Mouse (Mus musculus) embryonic stem cell, embryonic (primary cell): ENCODE data around the gene Zfp324.

Experiments used
- CTCF ChIA-PET, 4 experiments: fragments of 300-600 bp in 2 of 4; fragments of 350-600 bp in 2 of 4; sonication (Branson Sonifier 250); formaldehyde crosslinking; loops; one replicate each; lab custom pipeline; 2022; ENCODE audit warnings: inconsistent platforms in 2 of 4; lab: Charles Lee
- POLR2A ChIA-PET, 4 experiments: fragments of 300-600 bp in 2 of 4; fragments of 350-600 bp in 2 of 4; sonication (Branson Sonifier 250); formaldehyde crosslinking; loops; one replicate each; lab custom pipeline; 2022; ENCODE audit warnings: antibody characterized with exemption in 4 of 4, inconsistent platforms in 1 of 4; lab: Charles Lee

Zfp324 gene

GRCm38 (mm10) chr7:12986906-12987305, 21.3 kb downstream of the Zfp324 start:
- ChIA-PET CTCF (interaction anchor here in 1 of 4 experiments (1.0 kb wide), 1 partner anchor 16 kb away, joined by 3 read pairs; no protein-coding TSS in a partner anchor), POLR2A (interaction anchor here in 3 of 4 experiments (0.6 to 6.1 kb wide), 12 partner anchors 8 to 64 kb away, joined by 3 to 44 read pairs (median 5); partner anchors contain the start of genes Zfp446 (in 3 of the 3) and Rps5 (in 1 of the 3))

DNA sequence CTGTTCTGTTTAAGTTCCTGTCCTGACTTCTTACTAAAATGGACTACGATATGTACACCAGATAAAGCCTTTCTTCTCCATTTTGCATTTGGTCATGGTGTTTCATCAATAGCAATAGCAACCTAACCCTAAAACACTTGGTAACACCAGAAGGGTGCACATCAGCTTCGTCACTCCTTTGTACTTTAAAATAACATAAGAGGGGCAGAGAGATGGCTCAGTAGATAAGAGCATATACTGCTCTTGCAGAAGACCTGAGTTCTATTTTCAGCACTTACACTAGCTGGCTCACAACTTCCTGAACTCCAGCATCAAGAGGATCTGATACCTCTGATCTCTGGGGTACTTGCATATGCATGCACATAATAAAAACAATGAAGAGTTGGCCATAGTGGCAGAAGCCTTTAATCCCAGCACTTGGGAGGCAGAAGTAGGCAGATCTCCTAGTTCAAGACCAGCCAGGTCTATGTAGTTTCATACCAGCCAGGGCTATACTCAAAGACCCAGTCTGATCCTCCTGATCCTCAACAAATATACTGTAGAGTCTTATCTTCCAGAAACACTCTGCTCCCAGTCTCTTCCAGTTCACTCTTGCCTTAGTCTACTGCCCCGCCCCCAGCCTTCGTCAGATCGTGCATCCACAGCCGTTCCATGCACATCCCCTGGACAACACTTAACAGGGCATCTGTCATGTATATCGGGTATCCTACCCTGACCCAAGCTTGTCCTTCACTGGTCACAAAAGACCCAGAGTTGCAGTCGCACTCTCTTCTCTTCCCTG, 22.0 kb downstream of the Zfp324 start:
- ChIA-PET CTCF (interaction anchor here in 2 of 4 experiments (1.0 to 1.4 kb wide), 2 partner anchors 10 to 16 kb away, joined by 3 to 5 read pairs; partner anchors contain the start of gene Zfp446 (in 1 of the 2)), POLR2A (interaction anchor here (0.6 to 6.1 kb wide), 19 partner anchors 9 to 65 kb away, joined by 3 to 44 read pairs (median 4); partner anchors contain the start of genes Zfp446 (in 3 of the 4), Rnf225 (in 1 of the 4) and Rps5 (in 1 of the 4))

- POLR2A ChIA-PET = interaction anchor here in 2 of 4 experiments (0.6 to 2.3 kb wide), 11 partner anchors 10 to 125 kb away, joined by 3 to 19 read pairs (median 7); partner anchors contain the start of genes Rps5 (in 2 of the 2) and Zfp446 (in 1 of the 2)
- CTCF ChIA-PET = interaction anchor here in 1 of 4 experiments (0.7 to 1.5 kb wide), 3 partner anchors 12 to 14 kb away, joined by 3 to 4 read pairs (median 3); no protein-coding TSS in a partner anchor
Observed at GRCm38 (mm10) chr7:12992222-12992621, 26.6 kb downstream of the Zfp324 start.

DNA sequence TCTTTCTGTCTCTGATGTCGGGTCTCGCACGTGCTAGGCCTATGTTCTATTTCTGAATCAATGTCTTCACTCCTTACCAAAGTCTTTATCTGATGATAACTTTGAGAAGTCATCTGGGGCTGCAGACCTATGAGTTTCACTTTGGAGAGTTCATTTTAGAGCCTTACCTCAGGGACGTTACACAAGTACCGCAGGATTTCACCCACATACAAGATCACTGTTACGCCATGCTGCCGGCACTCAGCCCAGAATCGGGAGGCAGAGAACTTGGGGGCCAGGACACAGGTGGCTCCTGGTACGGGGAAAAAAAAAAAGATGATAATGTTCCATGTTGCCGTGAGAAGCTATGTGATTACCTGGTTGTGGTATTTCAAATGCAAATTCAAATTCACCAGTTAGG, 27.5 kb downstream of the Zfp324 start:
- CTCF ChIA-PET = interaction anchor here in 3 of 4 experiments (0.6 to 1.1 kb wide), 5 partner anchors 9 to 84 kb away, joined by 3 to 8 read pairs (median 4); partner anchors contain the start of gene Zbtb45 (in 1 of the 3)
- POLR2A ChIA-PET = interaction anchor here in 2 of 4 experiments (0.6 to 2.3 kb wide), 16 partner anchors 10 to 71 kb away, joined by 3 to 19 read pairs (median 5); partner anchors contain the start of genes Rps5 (in 2 of the 2) and Zfp446 (in 2 of the 2)

DNA sequence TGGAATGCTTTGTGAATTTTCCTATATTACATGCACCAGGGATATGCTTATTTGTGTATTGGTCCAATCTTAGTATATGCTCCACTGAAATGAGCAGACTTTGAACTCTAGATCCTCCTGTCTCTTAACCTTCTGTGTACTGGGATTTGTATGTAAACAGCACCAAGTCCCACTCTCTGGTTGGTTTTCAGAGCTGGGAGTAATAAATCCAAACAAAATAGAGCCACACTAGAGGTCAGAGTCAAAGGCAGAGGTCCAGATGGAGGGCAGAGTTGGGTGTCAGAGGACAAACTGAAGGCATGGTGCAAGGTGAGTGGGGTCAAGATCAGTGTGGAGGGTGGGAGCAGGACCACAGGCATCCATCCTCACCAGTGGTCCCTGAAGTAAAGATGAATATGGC, 30.2 kb downstream of the Zfp324 start:
- ChIA-PET POLR2A (interaction anchor here in 3 of 4 experiments (0.6 to 3.5 kb wide), 15 partner anchors 10 to 74 kb away, joined by 3 to 26 read pairs (median 7); partner anchors contain the start of genes Zbtb45 (in 3 of the 3), Rnf225 (in 1 of the 3), Rps5 (in 1 of the 3) and Zfp446 (in 1 of the 3)), CTCF (interaction anchor here in 2 of 4 experiments (0.6 to 3.1 kb wide), 2 partner anchors 8 to 10 kb away, joined by 7 to 15 read pairs; no protein-coding TSS in a partner anchor)

DNA sequence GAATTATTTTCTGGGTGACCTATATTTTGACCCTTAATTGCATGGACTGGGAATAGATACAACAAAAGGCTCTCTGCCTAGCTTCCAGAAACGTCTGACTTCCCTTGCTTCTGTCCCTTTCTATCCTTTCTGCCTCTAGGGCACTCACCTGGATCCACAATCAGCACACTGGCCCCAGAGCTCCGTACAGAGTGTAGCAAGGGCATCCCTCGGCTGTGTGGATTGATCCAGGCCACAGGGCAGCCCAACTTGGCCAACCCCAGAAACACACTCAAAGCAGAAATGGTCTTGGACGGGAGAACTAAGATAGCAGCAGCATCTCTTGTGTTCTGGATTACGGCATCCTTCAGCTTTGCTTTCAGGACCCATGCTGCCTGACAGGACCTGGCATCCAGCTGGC, 31.6 kb downstream of the Zfp324 start:
- ChIA-PET CTCF (interaction anchor here in 3 of 4 experiments (0.6 to 3.1 kb wide), 6 partner anchors 9 to 96 kb away, joined by 3 to 15 read pairs (median 3); partner anchors contain the start of gene Zbtb45 (in 2 of the 3)), POLR2A (interaction anchor here in 3 of 4 experiments (0.6 to 3.5 kb wide), 33 partner anchors 9 to 116 kb away, joined by 3 to 26 read pairs (median 5); partner anchors contain the start of genes Rps5 (in 2 of the 3), Zbtb45 (in 2 of the 3), Zfp446 (in 2 of the 3) and Rnf225 (in 1 of the 3))

DNA sequence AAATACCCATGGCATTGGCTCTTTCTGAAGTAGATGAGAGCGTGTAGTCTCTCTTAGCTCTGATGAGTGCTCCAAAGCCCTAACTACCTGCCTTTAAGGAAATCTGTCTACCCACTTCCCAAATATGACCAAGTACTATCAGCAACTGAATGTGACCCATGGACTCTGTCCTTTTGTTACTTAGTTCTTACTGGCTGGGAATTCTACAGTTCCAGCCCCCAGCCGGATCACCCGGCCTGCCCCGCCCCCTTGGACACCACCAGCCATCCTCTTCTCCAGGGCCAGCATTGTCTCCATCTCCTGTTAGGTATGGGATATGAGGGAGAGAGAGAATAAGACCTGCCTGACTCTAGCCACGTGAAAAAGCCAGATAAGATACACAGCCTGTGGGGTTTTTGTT, 32.4 kb downstream of the Zfp324 start, which contains the start of gene Slc27a5:
TSS of gene Slc27a5 (minus strand) at position 140 of the 400 bp plus-strand sequence.
- CTCF ChIA-PET = interaction anchor here in 2 of 4 experiments (0.6 to 3.1 kb wide), 5 partner anchors 8 to 97 kb away, joined by 3 to 15 read pairs (median 3); partner anchors contain the start of gene Zbtb45 (in 1 of the 2)
- POLR2A ChIA-PET = interaction anchor here in 3 of 4 experiments (0.8 to 3.5 kb wide), 28 partner anchors 8 to 117 kb away, joined by 3 to 26 read pairs (median 5); partner anchors contain the start of genes Zbtb45 (in 2 of the 3), Zfp446 (in 2 of the 3), Rnf225 (in 1 of the 3) and Rps5 (in 1 of the 3)

DNA sequence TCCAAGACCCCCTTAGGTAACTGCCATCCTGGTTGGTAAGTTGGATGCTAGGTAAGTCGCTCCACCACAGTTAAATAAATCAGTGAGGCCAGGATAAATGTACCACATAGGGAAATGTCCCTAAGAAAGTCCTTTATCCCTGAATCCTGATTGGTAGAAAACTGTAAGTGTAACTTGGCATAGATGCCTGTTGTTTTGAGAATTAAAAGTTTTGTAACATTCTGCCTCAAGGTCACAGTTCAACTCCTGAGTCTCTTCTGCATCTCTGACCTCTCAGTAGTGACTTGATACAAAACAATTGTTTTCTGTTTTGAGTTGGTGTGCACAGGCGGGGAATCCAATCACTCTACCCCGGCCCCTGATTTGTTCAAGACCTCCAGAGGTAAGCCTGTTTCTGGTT, 33.2 kb downstream of the Zfp324 start, which contains the start of gene Trim28:
TSS of gene Trim28 (plus strand) at position 264 of the 400 bp plus-strand sequence.
- ChIA-PET CTCF (interaction anchor here in 1 of 4 experiments (0.6 kb wide), 1 partner anchor 48 kb away, joined by 4 read pairs; no protein-coding TSS in a partner anchor), POLR2A (interaction anchor here in 3 of 4 experiments (0.9 to 2.9 kb wide), 9 partner anchors 11 to 76 kb away, joined by 3 to 10 read pairs (median 7); partner anchors contain the start of genes Zbtb45 (in 1 of the 3) and Zfp446 (in 1 of the 3))

DNA sequence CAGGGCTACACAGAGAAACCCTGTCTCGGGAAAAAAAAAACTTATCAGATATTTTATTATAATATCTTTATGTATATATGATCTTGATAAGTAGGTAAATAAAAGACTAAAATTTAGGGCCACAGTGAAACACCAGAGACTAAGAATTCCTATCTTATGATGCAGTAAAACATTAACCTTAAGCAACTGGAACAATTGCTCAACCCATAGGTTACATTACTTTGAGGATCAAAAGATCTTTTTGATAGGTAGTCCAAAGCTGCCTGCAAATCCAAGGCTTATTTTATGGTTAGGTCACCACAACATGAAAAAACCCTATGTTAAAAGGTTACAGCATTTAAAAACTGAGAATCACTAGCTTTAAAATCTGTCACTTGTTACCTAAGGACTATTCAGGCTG, 35.9 kb downstream of the Zfp324 start:
- POLR2A ChIA-PET = interaction anchor here in 2 of 4 experiments (0.8 to 2.5 kb wide), 12 partner anchors 9 to 80 kb away, joined by 3 to 11 read pairs (median 3); partner anchors contain the start of genes Rnf225 (in 1 of the 2), Rps5 (in 1 of the 2), Zbtb45 (in 1 of the 2) and Zfp324 (in 1 of the 2)
- CTCF ChIA-PET = interaction anchor here in 1 of 4 experiments (1.0 kb wide), 1 partner anchor 9 kb away, joined by 3 read pairs; no protein-coding TSS in a partner anchor

GRCm38 (mm10) chr7:13003380-13003779, 37.7 kb downstream of the Zfp324 start:
- CTCF ChIA-PET = interaction anchor here in 3 of 4 experiments (0.6 to 1.5 kb wide), 5 partner anchors 8 to 25 kb away, joined by 3 to 7 read pairs (median 3); partner anchors contain the start of gene Zfp446 (in 1 of the 3)
- POLR2A ChIA-PET = interaction anchor here in 2 of 4 experiments (0.7 to 6.8 kb wide), 10 partner anchors 10 to 99 kb away, joined by 3 to 171 read pairs (median 4); partner anchors contain the start of genes Rps5 (in 2 of the 2), Chmp2a (in 1 of the 2), Ube2m (in 1 of the 2) and Zfp446 (in 1 of the 2)

GRCm38 (mm10) chr7:13006011-13006410, 40.4 kb downstream of the Zfp324 start:
- ChIA-PET POLR2A (interaction anchor here (0.6 to 6.8 kb wide), 79 partner anchors 8 to 171 kb away, joined by 3 to 171 read pairs (median 5); partner anchors contain the start of genes Chmp2a (in 3 of the 4), Rps5 (in 3 of the 4), Ube2m (in 3 of the 4) and Zfp446 (in 3 of the 4)), CTCF (interaction anchor here in 3 of 4 experiments (0.5 to 3.3 kb wide), 14 partner anchors 8 to 132 kb away, joined by 3 to 15 read pairs (median 5); partner anchors contain the start of genes Zfp446 (in 2 of the 3) and Slc27a5 (in 1 of the 3))

- ChIA-PET CTCF (interaction anchor here in 3 of 4 experiments (0.5 to 3.3 kb wide), 15 partner anchors 7 to 132 kb away, joined by 3 to 15 read pairs (median 5); partner anchors contain the start of genes Zfp446 (in 2 of the 3), Rps5 (in 1 of the 3) and Slc27a5 (in 1 of the 3)), POLR2A (interaction anchor here (0.8 to 6.8 kb wide), 78 partner anchors 8 to 172 kb away, joined by 3 to 171 read pairs (median 5); partner anchors contain the start of genes Chmp2a (in 3 of the 4), Rps5 (in 3 of the 4), Ube2m (in 3 of the 4) and Zfp446 (in 3 of the 4))
Observed at GRCm38 (mm10) chr7:13006531-13006930, 40.9 kb downstream of the Zfp324 start.

DNA sequence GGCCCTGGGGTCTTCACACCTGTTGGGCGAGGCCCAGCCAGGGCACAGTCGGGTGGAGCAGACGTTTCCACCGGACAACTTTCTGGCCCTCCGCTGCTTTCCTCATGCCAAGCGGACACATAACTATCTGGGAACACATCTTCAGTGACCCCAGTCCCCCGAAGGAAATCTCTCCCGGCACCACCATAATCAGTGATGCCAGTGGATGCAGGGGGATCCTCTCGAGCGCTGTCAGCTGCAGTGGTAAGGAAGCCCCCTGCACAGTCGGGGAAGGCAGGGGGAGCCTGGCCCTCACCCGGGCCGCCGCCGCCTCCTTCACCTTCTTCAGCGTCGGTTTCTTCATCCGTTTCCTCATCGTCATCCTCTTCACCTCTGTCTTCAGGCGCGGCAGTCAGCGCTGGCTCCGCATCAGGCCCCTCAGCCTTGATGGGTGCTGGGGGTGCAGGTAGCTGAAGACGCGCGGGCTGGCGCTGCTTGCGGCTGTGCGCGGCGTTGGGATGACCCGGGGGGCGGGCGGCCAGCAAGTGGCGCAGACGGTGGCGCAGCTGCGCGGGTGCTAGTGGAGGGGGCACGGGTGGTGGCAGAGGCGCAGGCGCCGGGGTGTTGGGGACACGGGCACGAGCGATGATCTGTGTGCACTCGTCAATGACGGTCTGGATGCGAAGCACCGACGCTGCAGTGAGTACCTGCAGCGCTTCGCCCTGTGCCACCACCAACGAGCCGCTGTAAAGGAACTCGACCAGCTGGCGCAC, 41.9 kb downstream of the Zfp324 start:
- ChIA-PET CTCF (interaction anchor here in 2 of 4 experiments (0.7 to 3.3 kb wide), 9 partner anchors 11 to 98 kb away, joined by 3 to 15 read pairs (median 5); partner anchors contain the start of genes Zfp446 (in 2 of the 2), Rps5 (in 1 of the 2) and Slc27a5 (in 1 of the 2)), POLR2A (interaction anchor here (0.7 to 6.8 kb wide), 48 partner anchors 9 to 126 kb away, joined by 3 to 171 read pairs (median 8); partner anchors contain the start of genes Ube2m (in 3 of the 4), Zfp446 (in 3 of the 4), Chmp2a (in 2 of the 4) and Rps5 (in 2 of the 4))

DNA sequence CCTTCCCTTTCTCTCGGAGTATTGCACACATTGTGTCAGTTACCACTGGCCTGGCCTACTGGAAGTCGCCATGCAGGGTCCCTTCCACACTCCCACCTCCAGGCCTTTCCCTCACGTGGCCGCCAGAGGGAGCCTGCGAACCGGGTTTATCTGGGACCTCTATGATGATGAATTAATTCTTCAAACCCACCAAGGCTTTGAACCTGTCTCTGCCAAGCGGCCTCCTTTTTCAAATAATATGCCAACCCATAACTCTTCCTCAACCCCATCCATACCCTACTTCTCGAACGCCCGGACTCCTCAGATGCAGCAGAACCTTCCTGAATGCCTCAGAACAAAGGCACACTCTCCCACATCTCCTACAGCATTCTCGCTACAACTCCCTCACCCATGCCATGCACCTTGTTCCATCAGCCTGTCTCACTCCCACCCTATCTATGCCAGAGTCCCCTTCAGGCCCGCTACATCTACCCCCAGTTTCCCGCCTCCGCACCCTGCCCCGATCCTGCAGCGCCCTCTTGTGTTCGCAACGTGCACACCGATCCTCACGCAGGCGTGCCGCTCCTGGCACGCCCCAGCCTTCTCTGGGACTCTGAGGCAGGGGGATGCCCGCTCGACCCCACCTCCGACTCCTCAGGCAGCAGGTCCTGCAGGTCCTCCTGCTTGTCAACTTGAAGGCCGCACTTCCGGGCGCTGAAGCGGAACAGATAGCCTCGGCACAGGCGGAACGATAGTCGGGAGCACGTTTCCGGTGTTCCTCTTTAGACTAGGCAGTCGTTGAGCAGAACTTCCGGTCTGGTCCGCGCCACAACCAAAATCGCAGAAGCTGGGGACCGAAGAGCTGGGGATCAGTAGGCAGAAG, 43.7 kb downstream of the Zfp324 start:
- CTCF ChIA-PET = interaction anchor here (0.5 to 2.3 kb wide), 39 partner anchors 10 to 447 kb away, joined by 3 to 17 read pairs (median 4); partner anchors contain the start of genes Zfp446 (in 3 of the 4), Mzf1 (in 1 of the 4), Slc27a5 (in 1 of the 4) and Zfp324 (in 1 of the 4)
- POLR2A ChIA-PET = interaction anchor here (0.5 to 10.8 kb wide), 70 partner anchors 8 to 531 kb away, joined by 3 to 694 read pairs (median 5); partner anchors contain the start of genes Mzf1 (in 4 of the 4), Ube2m (in 4 of the 4), Chmp2a (in 3 of the 4) and Rps5 (in 3 of the 4)
